ENCODE assay signal across 37 mouse cellular contexts in genomic region chr1:86459371-86459770, GRCm38 (mm10). TPM values are rescaled to one million over a fixed set of nuclear protein-coding genes. Genes with fewer than 3 reads are reported as not detected.
"Had no signal": no experiment of that assay in that cellular context is flagged by ENCODE, and none has a peak within 500 bp of the region (broad histone marks: within the 10 kb centered on the region; RNA-seq: fewer than 3 reads in every experiment).

No protein-coding gene starts in this region.

- H3K4me1 ChIP-seq: embryonic facial prominence, embryonic 12.5 days; forebrain, embryonic 12.5 days; forebrain, embryonic 13.5 days; forebrain, embryonic 15.5 days; heart, embryonic 12.5 days had no signal

- H3K9ac ChIP-seq: embryonic facial prominence, embryonic 12.5 days; embryonic facial prominence, embryonic 13.5 days; embryonic facial prominence, embryonic 15.5 days; forebrain, embryonic 12.5 days; forebrain, embryonic 13.5 days; forebrain, embryonic 15.5 days; heart, embryonic 12.5 days had no signal

- H3K9me3 ChIP-seq: embryonic facial prominence, embryonic 10.5 days; embryonic facial prominence, embryonic 12.5 days; embryonic facial prominence, embryonic 15.5 days; forebrain, embryonic 12.5 days; forebrain, embryonic 13.5 days; forebrain, embryonic 15.5 days; heart, embryonic 10.5 days; heart, embryonic 12.5 days had no signal

- H3K36me3 ChIP-seq: embryonic facial prominence, embryonic 10.5 days; embryonic facial prominence, embryonic 12.5 days; embryonic facial prominence, embryonic 13.5 days; embryonic facial prominence, embryonic 15.5 days; forebrain, embryonic 10.5 days; forebrain, embryonic 12.5 days; forebrain, embryonic 15.5 days; heart, embryonic 10.5 days; heart, embryonic 12.5 days had no signal

- DNase-seq: cerebellum, adult 9-11 months; cerebellum, postnatal 10 days; cerebellum, postnatal 25 days; cerebellum, postnatal 36 days; embryo, embryonic 11 days; gastrocnemius, adult 2 months; gastrocnemius, postnatal 10 days; gastrocnemius, postnatal 14 days; gastrocnemius, postnatal 25 days; gastrocnemius, postnatal 36 days; heart, adult 11 months; heart, adult 18-20 months; heart, adult 2 months had no signal

- H3K27ac ChIP-seq: embryonic facial prominence, embryonic 10.5 days; embryonic facial prominence, embryonic 12.5 days; embryonic facial prominence, embryonic 13.5 days; embryonic facial prominence, embryonic 15.5 days; forebrain, embryonic 10.5 days; forebrain, embryonic 12.5 days; forebrain, embryonic 13.5 days; forebrain, embryonic 15.5 days; gastrocnemius, adult 2 months; heart, adult 2 months; heart, embryonic 10.5 days had no signal

- H3K27me3 ChIP-seq: embryonic facial prominence, embryonic 12.5 days; embryonic facial prominence, embryonic 13.5 days; embryonic facial prominence, embryonic 15.5 days; forebrain, embryonic 12.5 days; forebrain, embryonic 13.5 days; forebrain, embryonic 15.5 days; heart, embryonic 12.5 days had no signal

- H3K4me3 ChIP-seq: embryonic facial prominence, embryonic 10.5 days; embryonic facial prominence, embryonic 12.5 days; embryonic facial prominence, embryonic 13.5 days; embryonic facial prominence, embryonic 15.5 days; erythroblast, embryonic 14.5 days; forebrain, embryonic 10.5 days; forebrain, embryonic 12.5 days; forebrain, embryonic 13.5 days; forebrain, embryonic 15.5 days; gastrocnemius, adult 2 months; heart, adult 2 months; heart, embryonic 10.5 days; heart, embryonic 12.5 days had no signal

- H3K4me2 ChIP-seq: embryonic facial prominence, embryonic 12.5 days; embryonic facial prominence, embryonic 13.5 days; embryonic facial prominence, embryonic 15.5 days; forebrain, embryonic 12.5 days; forebrain, embryonic 13.5 days; forebrain, embryonic 15.5 days; heart, embryonic 11.5 days; heart, embryonic 12.5 days had no signal

- ATAC-seq: forebrain, embryonic 13.5 days; forebrain, embryonic 14.5 days; forebrain, embryonic 15.5 days; forebrain, embryonic 16.5 days had no signal

RNA-seq across cellular contexts. Expression of gene Tex44, which starts 33.2 kb away (rescaled TPM):
- total RNA-seq: common myeloid progenitor, adult 5-6 weeks; gastrocnemius, adult 18-20 months; gastrocnemius, adult 2 months; gastrocnemius, adult 8-10 months; gastrocnemius, postnatal 10 days; gastrocnemius, postnatal 14 days; gastrocnemius, postnatal 25 days; gastrocnemius, postnatal 36 days; gastrocnemius, postnatal 4 days; heart, adult 18-20 months; heart, adult 2 months; heart, adult 8-10 months had no signal
- polyA plus RNA-seq: cortical plate, adult 2 months; embryonic facial prominence, embryonic 10.5 days; embryonic facial prominence, embryonic 11.5 days; embryonic facial prominence, embryonic 12.5 days; embryonic facial prominence, embryonic 13.5 days; embryonic facial prominence, embryonic 14.5 days; embryonic facial prominence, embryonic 15.5 days; erythroblast, embryonic 14.5 days; forebrain, embryonic 10.5 days; forebrain, embryonic 11.5 days; forebrain, embryonic 12.5 days; forebrain, embryonic 13.5 days; forebrain, embryonic 14.5 days; forebrain, embryonic 15.5 days; forebrain, embryonic 16.5 days; frontal cortex, adult 2 months; heart, embryonic 10.5 days; heart, embryonic 11.5 days; heart, embryonic 12.5 days had no signal

RNA-seq across cellular contexts. Expression of gene Nmur1, which starts 33.3 kb away (rescaled TPM):
- total RNA-seq: common myeloid progenitor, adult 5-6 weeks; gastrocnemius, adult 18-20 months; gastrocnemius, adult 2 months; gastrocnemius, adult 8-10 months; gastrocnemius, postnatal 10 days; gastrocnemius, postnatal 14 days; gastrocnemius, postnatal 25 days; gastrocnemius, postnatal 36 days; gastrocnemius, postnatal 4 days; heart, adult 18-20 months; heart, adult 2 months; heart, adult 8-10 months had no signal
- polyA plus RNA-seq: embryonic facial prominence, embryonic 11.5 days; embryonic facial prominence, embryonic 12.5 days; embryonic facial prominence, embryonic 13.5 days; embryonic facial prominence, embryonic 14.5 days; embryonic facial prominence, embryonic 15.5 days; erythroblast, embryonic 14.5 days; forebrain, embryonic 11.5 days; forebrain, embryonic 12.5 days; forebrain, embryonic 13.5 days; forebrain, embryonic 14.5 days; forebrain, embryonic 16.5 days; heart, adult 2 months; heart, embryonic 11.5 days; heart, embryonic 12.5 days had no signal
